In the genomic region with DNA sequence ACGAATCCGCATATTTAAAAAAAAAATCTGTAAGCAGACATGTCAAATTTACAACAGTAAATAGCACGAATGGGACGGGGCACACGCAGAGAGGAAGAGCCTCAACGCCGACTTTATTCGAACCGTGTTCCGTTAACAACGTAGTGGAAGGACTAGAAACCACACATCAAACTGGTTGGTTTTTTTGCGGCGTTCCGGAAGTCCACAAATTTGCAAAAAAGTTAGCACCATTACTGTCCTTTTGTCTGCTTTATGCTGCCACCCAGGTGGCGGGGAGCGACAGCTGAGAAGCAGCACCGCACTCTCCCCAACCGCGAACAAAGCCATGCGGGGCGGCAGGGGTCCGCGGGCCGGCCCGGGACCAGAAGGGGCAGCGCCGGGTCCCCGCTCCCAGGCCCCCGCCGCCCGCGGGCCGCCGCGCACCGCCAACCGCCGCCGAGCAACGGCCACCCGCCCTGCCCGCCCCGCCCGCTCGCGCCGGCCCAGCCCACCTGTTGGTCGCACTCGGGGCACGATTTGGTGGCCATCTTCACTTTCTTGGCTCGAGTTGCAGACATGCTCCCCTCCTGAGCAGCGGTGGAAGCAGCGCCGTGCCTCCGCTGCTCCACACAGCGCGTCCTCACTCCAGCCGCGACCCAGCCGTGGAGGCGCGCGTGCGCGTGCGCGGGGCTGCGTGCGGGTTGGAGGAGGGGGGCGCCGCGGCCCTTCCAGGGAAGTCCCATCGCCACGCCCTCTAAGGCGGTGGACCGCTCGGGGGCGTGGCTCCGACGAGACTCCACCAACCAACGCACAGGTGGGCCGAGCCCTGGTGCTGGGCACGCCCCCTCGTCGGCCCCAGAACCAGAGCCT, we compare ENCODE assay signal across 8 mouse cellular contexts. TPM values are rescaled to one million over a fixed set of nuclear protein-coding genes. Genes with fewer than 3 reads are reported as not detected.
DNase-seq lines count a peak whose midpoint lies in the region; ATAC-seq lines count a peak whose summit lies in the region.

A gene (minus strand): TSS at position 666 of the 849 bp plus-strand sequence.

- peak within 1 kb of the TSS; percentile 75 for H3K9ac ChIP-seq in hindbrain, embryonic 16.5 days (ENCODE audit: low read depth, low read length)

- H3K79me2 ChIP-seq in macrophage (ENCODE audit: inconsistent target): peaks cover 48% of the 10 kb centered on the region

- H3K4me3 ChIP-seq in hindbrain, embryonic 16.5 days (ENCODE audit: low read length): peak within 1 kb of the TSS; percentile 63
- peak within 1 kb of the TSS; percentile 68 for H3K4me3 ChIP-seq in macrophage (ENCODE audit: inconsistent target)

- no peaks in the 10 kb centered on the region for H3K36me3 ChIP-seq in hindbrain, embryonic 16.5 days (ENCODE audit: control insufficient read depth, insufficient read depth, low read length)
- H3K36me3 ChIP-seq in macrophage (ENCODE audit: inconsistent target): no peaks in the 10 kb centered on the region

- no peaks in the 10 kb centered on the region for H3K27me3 ChIP-seq in hindbrain, embryonic 16.5 days (replicated peaks; ENCODE audit: control insufficient read depth, insufficient read depth, low read length)

- H3K4me1 ChIP-seq in hindbrain, embryonic 16.5 days (ENCODE audit: control insufficient read depth, insufficient read depth, low read depth, low read length): peaks cover 23% of the 10 kb centered on the region

- H3K4me2 ChIP-seq in hindbrain, embryonic 16.5 days (ENCODE audit: low read length): peak within 1 kb of the TSS; percentile 67

- H3K9me3 ChIP-seq in hindbrain, embryonic 16.5 days (ENCODE audit: control insufficient read depth, low read length): no peaks in the 10 kb centered on the region

- peak within 1 kb of the TSS; percentile 80 for H3K27ac ChIP-seq in hindbrain, embryonic 16.5 days (ENCODE audit: low read depth, low read length)
- H3K27ac ChIP-seq in macrophage: peak within 1 kb of the TSS; percentile 48

- peak; percentile 96 for DNase-seq in R1 (ENCODE audit: low read depth, low spot score)
- peak; percentile 95 to 98 for DNase-seq in cerebellum, postnatal 25 days
- peak; percentile 96 to 98 for DNase-seq in frontal cortex, postnatal 36 days (ENCODE audit: low spot score in 2 of 2)
- peak; percentile 96 to 98 for DNase-seq in left cerebral cortex, adult 18-20 months (ENCODE audit: low spot score in 2 of 2)
- DNase-seq in right cerebral cortex, adult 18-20 months: peak; percentile 99
- DNase-seq in urinary bladder, postnatal 10 days (ENCODE audit: low spot score): peak; percentile 85

- under 1% methylated on average over 78 of the region's 85 CpGs for whole genome bisulfite sequencing in hindbrain, embryonic 16.5 days
- WGBS in macrophage (ENCODE audit: missing documents): under 1% methylated on average over 75 of the region's 85 CpGs

- peak; percentile 99 for ATAC-seq in hindbrain, embryonic 16.5 days

RNA-seq across cellular contexts. Expression of the gene that starts here (rescaled TPM):
- 39.2 and 40.2 TPM in 2 replicates for polyA plus RNA-seq in hindbrain, embryonic 16.5 days (2015; fragmentation: Nextera tagmentation; extraction: Ambion mirVana)
- 10 to 100 TPM; 11.4 to 13.2 TPM for total RNA-seq in left cerebral cortex, adult 18-20 months (2021)
- 10 to 100 TPM in 6 of 26 experiments, 1 to 10 TPM in 20; 1.1 to 15.9 (median 5.5) TPM for total RNA-seq in macrophage (2018; cell fraction: chromatin; rRNA removed)
- 10 to 100 TPM in 11 of 26 experiments, 1 to 10 TPM in 15; 4.9 to 14.9 (median 9.6) TPM for total RNA-seq in macrophage (2018; cell fraction: cytosol; rRNA removed)
- total RNA-seq in macrophage (2018; cell fraction: nucleus; rRNA removed): 10 to 100 TPM in 7 of 26 experiments, 1 to 10 TPM in 19; 1.5 to 12.7 (median 5.3) TPM
- polyA plus RNA-seq in macrophage (2018): 15.6 to 28.1 TPM (median 17.6 TPM) in 3 replicates

Comparison
In these comparisons a context has a peak if more than half of its experiments do, and no peak if none do; other contexts are left out.
1. Peak in every context shown above with its lines: DNase-seq, ATAC-seq, H3K4me3 ChIP-seq and H3K27ac ChIP-seq.